Mouse (Mus musculus): Measurements from ENCODE around the gene Calm3.

GRCm38 (mm10) chr7:16908859-16909258, 15.1 kb downstream of the Calm3 start:
- TF ChIP-seq CTCF (IDR thresholded peaks at IDR 0.05; ENCODE audit: low read depth) (no peak), EP300 (IDR thresholded peaks at IDR 0.05; ENCODE audit: low read depth) (no peak)
